ENCODE assay signal across 11 mouse cellular contexts in the genomic region with DNA sequence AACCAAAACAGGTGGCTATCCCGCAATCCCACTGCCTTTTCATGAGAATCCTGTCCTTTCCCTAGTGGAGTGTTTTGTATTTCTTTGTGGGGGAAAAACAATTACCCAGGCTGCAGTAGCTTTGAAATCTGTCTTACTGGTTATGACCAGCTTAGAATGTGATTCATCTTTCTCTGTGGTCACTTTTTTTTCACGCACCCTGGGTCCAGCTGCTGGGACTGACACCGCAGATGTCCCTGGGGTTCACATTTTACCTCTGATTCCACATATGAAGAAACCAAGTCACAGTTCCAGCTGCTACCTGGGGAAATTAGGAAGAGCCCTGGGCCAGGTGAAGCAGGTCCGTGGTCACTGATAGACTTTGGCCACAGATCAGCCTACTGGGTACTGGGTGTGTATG.
DNase-seq lines count a peak whose midpoint lies in the region; ATAC-seq lines count a peak whose summit lies in the region.
"Had no signal": no experiment of that assay in that cellular context is flagged by ENCODE, and none has a peak within 500 bp of the region (broad histone marks: within the 10 kb centered on the region; RNA-seq: fewer than 3 reads in every experiment).

No protein-coding gene starts in this region.

- H3K9ac ChIP-seq in kidney, embryonic 15.5 days, result no peak overlapping the region
- H3K9ac ChIP-seq in forebrain, embryonic 14.5 days (ENCODE audit: low read length), result peak overlapping the region; percentile 59; the same call in 1 of the 2 replicates
- peak overlapping the region; percentile 66; the same call in 1 of the 2 replicates for H3K9ac ChIP-seq in neural tube, embryonic 13.5 days

- 61% methylated on average over 4 of the region's 4 CpGs for WGBS in kidney, embryonic 15.5 days
- 67% methylated on average over 4 of the region's 4 CpGs for WGBS in forebrain, embryonic 14.5 days
- WGBS in limb, embryonic 10.5 days, result 65% methylated on average over 4 of the region's 4 CpGs
- 60% methylated on average over 4 of the region's 4 CpGs for WGBS in neural tube, embryonic 13.5 days

- no peak overlapping the region for H3K27ac ChIP-seq in kidney, embryonic 15.5 days
- H3K27ac ChIP-seq in forebrain, embryonic 14.5 days (ENCODE audit: low read depth, low read length), result peak overlapping the region; percentile 21; the same call in 1 of the 2 replicates
- H3K27ac ChIP-seq in limb, embryonic 10.5 days, result no peak overlapping the region
- peak overlapping the region; percentile 83; the same call in 1 of the 2 replicates for H3K27ac ChIP-seq in neural tube, embryonic 13.5 days (replicated peaks)

- DNase-seq in kidney, postnatal 4 days, result no peak
- no peak for DNase-seq in forebrain, embryonic 14.5 days (ENCODE audit: low spot score)
- DNase-seq in limb, embryonic 10.5 days (ENCODE audit: low spot score), result no peak
- no peak for DNase-seq in lung, postnatal 25 days (ENCODE audit: low spot score)
- DNase-seq in embryo, embryonic 9.5 days (ENCODE audit: extremely low spot score), result no peak
- DNase-seq: heart, adult 11 months; thymus, postnatal 4 days had no signal

- H3K4me3 ChIP-seq in kidney, embryonic 15.5 days (replicated peaks), result no peak overlapping the region
- H3K4me3 ChIP-seq in forebrain, embryonic 14.5 days (ENCODE audit: low read depth, low read length), result no peak overlapping the region
- H3K4me3 ChIP-seq in limb, embryonic 10.5 days, result 0 out of 2 replicates have a peak overlapping the region, but pooled peaks have one; percentile 47
- H3K4me3 ChIP-seq in neural tube, embryonic 13.5 days, result no peak overlapping the region

- peaks cover 73% of the 10 kb centered on the region for H3K27me3 ChIP-seq in kidney, embryonic 15.5 days
- no peaks in the 10 kb centered on the region for H3K27me3 ChIP-seq in forebrain, embryonic 14.5 days (replicated peaks; ENCODE audit: control insufficient read depth, insufficient read depth, low read length)
- H3K27me3 ChIP-seq in limb, embryonic 10.5 days (ENCODE audit: low read depth, poor library complexity, severe bottlenecking), result peaks cover 91% of the 10 kb centered on the region
- H3K27me3 ChIP-seq in neural tube, embryonic 13.5 days, result peaks cover 25% of the 10 kb centered on the region

- H3K9me3 ChIP-seq in kidney, embryonic 15.5 days (replicated peaks), result no peaks in the 10 kb centered on the region
- H3K9me3 ChIP-seq in forebrain, embryonic 14.5 days (replicated peaks; ENCODE audit: control insufficient read depth, low read length), result no peaks in the 10 kb centered on the region
- no peaks in the 10 kb centered on the region for H3K9me3 ChIP-seq in limb, embryonic 10.5 days (replicated peaks)
- no peaks in the 10 kb centered on the region for H3K9me3 ChIP-seq in neural tube, embryonic 13.5 days

- ATAC-seq in kidney, embryonic 15.5 days (replicated peaks; ENCODE audit: low FRiP score), result no peak
- no peak for ATAC-seq in forebrain, embryonic 14.5 days
- ATAC-seq in neural tube, embryonic 13.5 days (ENCODE audit: low read depth), result no peak
- ATAC-seq in erythroid progenitor cell, adult 5-6 weeks (replicated peaks; ENCODE audit: low FRiP score, poor library complexity, severe bottlenecking), result no peak
- ATAC-seq: lung, postnatal 0 days had no signal

- H3K4me1 ChIP-seq in kidney, embryonic 15.5 days, result peaks cover 68% of the 10 kb centered on the region
- peaks cover 19% of the 10 kb centered on the region for H3K4me1 ChIP-seq in forebrain, embryonic 14.5 days (ENCODE audit: control insufficient read depth, insufficient read depth, low read length)
- peaks cover 53% of the 10 kb centered on the region for H3K4me1 ChIP-seq in limb, embryonic 10.5 days
- peaks cover 38% of the 10 kb centered on the region for H3K4me1 ChIP-seq in neural tube, embryonic 13.5 days (replicated peaks)

- H3K36me3 ChIP-seq in kidney, embryonic 15.5 days, result no peaks in the 10 kb centered on the region
- H3K36me3 ChIP-seq in forebrain, embryonic 14.5 days (ENCODE audit: control insufficient read depth, insufficient read depth, low read length), result no peaks in the 10 kb centered on the region
- H3K36me3 ChIP-seq in limb, embryonic 10.5 days, result no peaks in the 10 kb centered on the region
- H3K36me3 ChIP-seq in neural tube, embryonic 13.5 days, result no peaks in the 10 kb centered on the region

- H3K4me2 ChIP-seq in kidney, embryonic 15.5 days, result 0 out of 2 replicates have a peak overlapping the region, but pooled peaks have one; percentile 58
- H3K4me2 ChIP-seq in forebrain, embryonic 14.5 days (ENCODE audit: low read length), result peak overlapping the region; percentile 79; the same call in 1 of the 2 replicates
- peak overlapping the region; percentile 62 for H3K4me2 ChIP-seq in neural tube, embryonic 13.5 days

Comparison
In these comparisons a context has a peak if more than half of its experiments do, and no peak if none do; other contexts are left out.
1. H3K27ac ChIP-seq: peak in forebrain, embryonic 14.5 days (single experiment) and neural tube, embryonic 13.5 days (single experiment); none in kidney, embryonic 15.5 days (single experiment) and limb, embryonic 10.5 days (single experiment).
2. Peak in every context shown above with its lines, with median percentiles within 50 percentile points of each other: H3K4me2 ChIP-seq.